Mouse (Mus musculus) bone marrow, adult 2 months (tissue): ENCODE measurements around the gene Sh2d4b.

Experiments
- CTCF ChIP-seq: fragments of 200-500 bp; IDR thresholded peaks from 2 replicates; pipeline ENCODE4 v1.5.1; 2011; ENCODE audit warnings: low read length, control low read depth; ENCODE audit not compliant: control insufficient read depth, insufficient read depth
- POLR2A ChIP-seq: fragments of 200-500 bp; IDR thresholded peaks from 2 replicates; pipeline ENCODE4 v1.6.1; 2011; ENCODE audit warnings: low read depth, mild to moderate bottlenecking, control low read depth, low read length, borderline replicate concordance; ENCODE audit not compliant: control insufficient read depth

- TF ChIP-seq POLR2A (no peak), CTCF (no peak)
Measured at GRCm38 (mm10) chr14:40889181-40889580, 3.9 kb downstream of the Sh2d4b start.
